Mouse (Mus musculus) right cerebral cortex, adult 18-20 months (tissue): Measurements from ENCODE around the gene Elof1.
"Not testable (repeated sequence)": the region's sequence is repeated elsewhere in the genome, so short reads cannot be mapped to it uniquely, and the experiment has no call there.

Source experiments
- DNase-seq: peaks from one replicate; pipeline ENCODE4 v3.0.0; 2022; ENCODE audit warnings: mixed read lengths

Elof1 gene

GRCm38 (mm10) chr9:22087034-22087618 lies 29.8 kb downstream of the Elof1 start:
- no peak for DNase-seq

GRCm38 (mm10) chr9:22086012-22086411 lies 31.0 kb downstream of the Elof1 start:
- DNase-seq: no peak

- peak; percentile 97 for DNase-seq
Measured at GRCm38 (mm10) chr9:22085022-22085834, 31.7 kb downstream of the Elof1 start, which contains the start of gene Ecsit. Ecsit (minus strand) TSS chr9:22085438.

- no peak for DNase-seq
Measured at GRCm38 (mm10) chr9:22084667-22085021, 32.3 kb downstream of the Elof1 start.

GRCm38 (mm10) chr9:22076223-22076622 lies 40.7 kb downstream of the Elof1 start:
- no peak for DNase-seq

- not testable (repeated sequence) for DNase-seq
Measured at GRCm38 (mm10) chr9:22075778-22076177, 41.2 kb downstream of the Elof1 start.

- no peak for DNase-seq
Measured at GRCm38 (mm10) chr9:22072276-22072675, 44.7 kb downstream of the Elof1 start.

- peak; percentile 97 for DNase-seq
Measured at GRCm38 (mm10) chr9:22070791-22071573, 46.0 kb downstream of the Elof1 start, which contains the start of the genes Gm49318 and Zfp653. Gm49318 (minus strand) TSS chr9:22071259. Zfp653 (minus strand) TSS chr9:22071376.

- DNase-seq: no peak
Measured at GRCm38 (mm10) chr9:22069881-22070553, 47.0 kb downstream of the Elof1 start.

GRCm38 (mm10) chr9:22067195-22067594 lies 49.8 kb downstream of the Elof1 start:
- DNase-seq: no peak

- no peak for DNase-seq
Measured at GRCm38 (mm10) chr9:22066433-22066832, 50.5 kb downstream of the Elof1 start.

- DNase-seq: no peak
Measured at GRCm38 (mm10) chr9:22065642-22066041, 51.3 kb downstream of the Elof1 start.

- no peak for DNase-seq
Measured at GRCm38 (mm10) chr9:22064341-22064740, 52.6 kb downstream of the Elof1 start.
